Mouse (Mus musculus) kidney, adult 11 months (tissue): Measurements from ENCODE around the gene Stap2.

ENCODE experiments used
- DNase-seq: peaks from one replicate; pipeline ENCODE4 v3.0.0; 2022

Gene Stap2

DNA sequence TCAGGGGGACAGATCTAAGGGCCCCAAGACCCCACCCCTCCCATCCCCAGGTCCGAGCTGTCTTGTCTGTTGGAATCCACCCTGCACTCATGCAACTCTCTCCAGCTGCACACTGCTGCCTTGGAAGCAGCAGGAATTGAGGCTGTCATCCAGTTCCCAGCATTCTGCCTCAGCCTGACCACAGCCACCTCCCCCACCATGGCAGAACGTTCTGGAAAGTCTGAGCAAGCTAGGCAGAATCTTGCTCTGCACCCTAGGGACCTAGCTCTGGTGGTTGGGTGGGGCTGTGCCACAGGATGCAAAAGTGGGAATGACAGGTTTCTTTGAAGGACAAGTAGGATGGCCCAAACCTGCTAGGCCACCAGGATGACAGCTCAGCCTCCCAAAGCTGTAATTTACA, 19.1 kb upstream of the Stap2 start:
- DNase-seq: no peak

DNA sequence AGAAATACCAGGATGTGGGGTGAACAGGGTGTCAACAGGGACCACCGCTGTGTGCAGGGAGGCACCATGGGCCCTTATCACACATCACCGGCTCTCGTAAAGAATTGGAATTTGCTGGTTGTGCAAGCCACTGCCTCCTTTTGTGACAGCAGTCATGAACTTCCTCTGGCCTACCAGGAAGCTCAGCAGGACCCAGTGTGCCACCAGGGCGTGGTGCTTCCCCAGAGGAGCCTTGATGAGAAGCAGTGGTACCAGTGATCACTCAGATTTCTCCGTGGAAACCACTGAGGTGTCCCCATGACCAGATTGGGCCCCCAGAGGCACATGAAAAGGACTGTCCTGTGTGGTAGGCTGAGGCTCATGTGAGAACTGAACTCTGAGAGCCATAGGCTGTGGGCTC, 18.0 kb upstream of the Stap2 start:
- no peak for DNase-seq

DNA sequence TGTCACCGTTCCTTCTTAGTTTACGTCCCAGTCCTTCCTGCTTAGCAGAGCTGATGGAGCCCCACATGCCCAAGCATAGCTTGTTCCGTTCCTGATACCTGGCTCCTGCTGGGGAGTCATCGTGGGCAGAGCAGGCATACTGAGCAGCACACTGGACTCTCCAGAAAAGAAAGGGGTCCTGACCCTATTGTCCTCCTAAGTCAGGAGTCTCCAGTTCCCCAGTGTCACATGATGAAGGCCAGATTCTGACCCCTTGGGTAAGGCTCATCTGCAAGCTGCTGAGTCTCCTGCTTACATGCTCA, 17.6 kb upstream of the Stap2 start:
- DNase-seq: no peak

DNA sequence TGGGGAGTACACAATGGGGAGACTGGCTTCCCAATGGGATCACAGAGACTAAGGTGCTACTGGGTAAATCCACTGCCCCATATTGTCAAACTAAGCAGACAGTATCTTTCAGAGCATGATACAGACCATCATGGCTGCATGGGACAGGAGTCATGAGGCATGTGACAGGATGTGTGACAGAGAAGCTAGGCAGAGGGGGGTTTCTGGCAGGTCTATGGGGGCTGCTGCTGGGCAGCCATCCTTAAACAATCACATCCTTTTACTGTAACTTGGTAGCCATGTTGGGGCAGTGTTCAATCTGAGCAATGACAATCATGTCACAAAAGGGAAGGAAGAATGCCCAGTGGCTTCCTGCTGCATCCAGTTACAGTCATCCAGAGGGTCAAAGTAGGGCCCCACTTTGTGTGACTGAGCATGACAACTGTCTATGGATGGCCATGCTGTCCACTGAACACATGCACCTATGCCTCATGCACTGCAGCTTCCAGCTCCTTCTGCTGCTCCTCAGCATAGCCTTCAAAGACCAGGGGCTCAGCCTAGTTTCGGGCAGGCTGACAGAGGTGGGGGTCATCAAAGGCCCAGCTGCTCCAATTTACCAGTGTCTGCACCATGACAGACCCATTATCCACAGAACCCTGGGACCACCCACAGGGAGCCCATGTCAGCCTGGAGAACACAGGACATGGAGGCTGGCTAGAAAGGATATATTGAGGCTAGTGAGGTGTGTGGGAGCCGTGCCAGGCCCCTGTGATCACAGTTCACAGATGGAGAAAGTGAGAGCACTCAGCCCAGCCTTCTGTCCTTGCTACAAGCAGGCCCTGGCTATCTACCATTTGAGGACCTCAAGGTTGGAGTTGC, 17.0 kb upstream of the Stap2 start:
- no peak for DNase-seq

DNA sequence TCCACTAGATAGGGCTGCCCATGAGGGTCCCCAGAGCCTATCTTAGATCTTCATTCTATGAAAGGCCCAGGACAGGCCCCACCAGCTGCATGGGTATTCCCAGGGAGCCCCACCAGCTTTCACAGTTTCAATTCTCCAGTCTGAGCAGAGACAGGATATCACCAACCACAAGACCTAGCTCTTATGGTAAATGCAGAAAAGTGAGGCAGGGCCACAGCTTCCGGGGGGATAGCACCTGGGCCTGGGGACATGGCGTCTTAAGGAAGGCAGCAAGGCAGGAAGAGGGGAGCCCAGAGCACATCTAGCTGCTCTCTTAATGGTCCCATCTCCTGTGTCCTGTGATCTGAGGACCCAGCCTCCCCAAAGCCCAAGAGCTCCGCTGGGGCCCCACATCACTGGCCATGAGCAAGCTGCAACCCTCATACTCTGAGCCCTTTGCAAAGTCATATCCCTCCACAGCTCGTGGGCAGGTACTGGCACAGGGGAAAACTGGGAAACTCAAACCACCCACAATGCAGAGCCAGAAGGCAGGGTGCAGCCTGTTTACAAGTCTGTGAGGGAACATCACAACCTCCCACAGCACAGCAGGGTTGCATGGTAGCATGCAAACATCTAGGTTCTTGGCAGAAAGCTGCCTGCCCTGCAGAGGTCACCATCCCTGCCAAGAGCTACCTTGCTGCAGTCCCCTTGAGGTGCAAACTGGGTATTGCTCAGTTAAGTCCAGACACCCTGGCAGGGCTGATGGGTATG, 16.0 kb upstream of the Stap2 start:
- no peak for DNase-seq

DNA sequence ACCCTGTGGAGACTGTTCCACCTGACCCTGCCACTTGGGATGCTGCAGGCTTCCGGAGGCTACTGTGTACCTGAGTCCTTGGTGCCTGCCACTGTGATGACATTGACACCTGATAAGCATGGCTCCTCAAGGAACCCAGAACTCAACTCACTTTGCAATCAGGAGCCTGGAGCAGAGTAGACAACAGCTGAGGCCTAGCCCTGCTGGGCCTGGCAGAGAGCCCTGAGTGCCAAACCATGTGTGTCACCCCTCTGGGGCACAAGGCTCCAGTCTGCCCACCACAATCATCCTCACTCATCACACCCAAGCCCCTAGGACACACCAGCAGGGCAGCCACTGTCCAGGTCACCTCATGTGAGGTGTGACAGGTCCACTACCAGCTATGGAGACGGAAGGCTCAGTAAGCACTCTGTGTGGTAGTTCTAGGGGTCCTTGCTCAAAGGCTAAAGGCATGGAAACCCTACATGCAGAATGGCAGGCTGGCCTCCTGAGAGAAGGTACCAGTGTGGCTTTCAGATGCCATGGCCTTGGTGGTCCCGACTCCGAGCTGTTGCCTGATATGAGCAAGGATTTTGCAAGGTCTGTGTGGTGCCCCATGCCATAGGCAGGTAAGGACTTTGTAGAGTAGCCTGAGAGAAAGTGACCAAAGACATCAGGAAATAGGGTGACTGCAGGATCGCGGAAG, 15.2 kb upstream of the Stap2 start:
- no peak for DNase-seq

DNA sequence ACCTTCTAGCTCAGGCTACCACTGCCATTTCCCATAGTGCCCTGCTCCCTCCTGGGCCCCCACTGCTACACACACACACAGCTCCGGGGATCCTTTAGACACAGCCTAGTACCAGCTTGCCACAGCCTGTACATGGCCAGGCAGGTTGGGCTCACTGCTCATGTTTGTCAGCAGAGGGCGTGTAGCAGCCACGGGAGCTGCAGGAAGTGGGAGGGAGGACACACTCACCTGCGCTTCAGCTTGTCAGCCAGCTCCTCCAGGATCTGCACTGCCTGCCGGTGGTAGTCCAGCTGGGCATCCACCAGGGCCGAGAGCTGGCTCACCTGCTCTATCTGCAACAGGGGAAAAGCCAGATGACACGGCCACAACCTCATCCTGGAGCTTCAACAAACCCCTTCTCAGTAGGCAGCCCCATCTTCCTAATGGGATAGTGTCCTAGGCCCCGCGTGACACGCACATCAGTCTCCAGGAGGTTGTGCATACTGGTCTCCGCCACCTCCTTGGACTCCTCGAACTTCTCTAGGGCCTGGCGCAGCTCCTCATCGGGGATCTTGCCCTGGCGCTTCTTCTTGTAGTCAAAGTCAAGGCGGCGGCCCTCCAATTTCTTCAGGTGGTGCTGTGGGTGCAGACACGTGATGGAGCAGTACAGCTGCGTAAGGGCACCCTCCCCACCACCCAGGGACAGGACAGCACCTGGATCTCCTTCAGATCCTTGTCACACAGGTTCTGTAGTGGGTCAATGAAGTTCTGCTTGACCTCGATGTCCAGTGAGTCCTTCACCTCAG, 13.2 kb upstream of the Stap2 start:
- no peak for DNase-seq

DNA sequence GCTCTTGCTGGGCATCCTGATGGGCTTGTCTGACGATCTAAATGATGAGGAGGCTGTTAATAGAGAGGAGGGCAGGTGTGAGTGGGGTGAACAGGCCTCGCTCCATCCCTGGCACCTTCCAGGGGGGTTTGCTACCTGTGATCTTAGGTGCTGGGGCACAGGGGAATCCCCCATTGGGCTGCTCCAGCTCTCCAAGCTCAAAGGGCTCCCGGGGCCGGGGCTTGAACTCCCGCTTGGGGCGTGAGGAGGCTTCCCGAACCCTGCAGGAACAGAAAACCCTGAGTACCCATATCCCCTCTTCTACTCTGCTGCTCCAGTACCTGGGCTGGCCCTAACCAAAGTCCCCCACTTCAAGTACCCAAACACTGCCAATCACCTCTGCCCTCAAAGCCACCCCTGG, 12.5 kb upstream of the Stap2 start:
- DNase-seq: no peak

DNA sequence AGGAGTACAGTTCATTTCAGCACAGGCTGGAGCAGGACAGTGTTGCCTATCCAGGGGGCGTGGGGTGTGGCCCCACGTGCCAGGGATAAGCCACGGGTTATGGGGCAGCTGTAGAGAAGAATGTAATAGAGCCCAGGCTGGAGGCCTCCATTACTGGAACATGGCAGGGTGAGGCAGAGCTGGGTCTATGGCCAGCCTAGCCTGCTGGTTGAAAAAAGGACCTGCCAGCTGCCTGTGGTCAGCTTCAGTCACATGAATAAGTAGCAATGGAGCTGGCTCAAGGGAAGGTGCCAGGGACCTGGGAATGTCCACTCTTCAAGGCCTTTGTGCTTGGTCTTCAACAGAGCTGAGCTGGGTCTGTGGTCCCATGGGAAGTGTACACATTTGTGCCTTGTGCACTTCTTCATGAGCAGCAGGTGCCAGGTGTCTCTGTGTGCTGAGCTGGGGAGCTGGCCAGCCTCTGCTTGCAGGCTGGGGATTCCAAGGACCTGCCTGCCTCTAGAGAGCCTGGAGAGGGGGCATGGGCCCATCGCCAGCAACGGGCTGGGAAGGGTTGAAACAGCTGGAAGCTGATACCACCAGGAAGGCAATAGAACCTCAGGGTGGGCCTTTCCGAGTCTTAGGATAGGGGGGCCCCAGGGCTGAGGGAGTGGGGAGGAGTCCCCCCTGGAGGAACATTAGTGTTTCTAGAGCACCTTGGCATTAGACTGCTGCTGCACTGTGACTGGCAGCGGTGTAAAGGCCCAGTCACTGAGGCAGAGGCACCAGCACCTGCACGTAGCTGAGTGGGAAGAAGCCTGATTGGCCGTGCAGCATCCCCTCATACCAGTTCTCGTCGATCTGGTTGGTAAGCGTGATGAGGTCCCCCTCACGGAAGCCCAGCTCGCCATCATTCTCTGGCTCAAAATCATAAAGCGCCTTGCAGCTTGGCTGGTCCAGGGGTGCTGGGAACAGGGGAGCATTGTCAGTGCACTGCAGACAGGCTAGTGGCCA, 11.7 kb upstream of the Stap2 start:
- no peak for DNase-seq

DNA sequence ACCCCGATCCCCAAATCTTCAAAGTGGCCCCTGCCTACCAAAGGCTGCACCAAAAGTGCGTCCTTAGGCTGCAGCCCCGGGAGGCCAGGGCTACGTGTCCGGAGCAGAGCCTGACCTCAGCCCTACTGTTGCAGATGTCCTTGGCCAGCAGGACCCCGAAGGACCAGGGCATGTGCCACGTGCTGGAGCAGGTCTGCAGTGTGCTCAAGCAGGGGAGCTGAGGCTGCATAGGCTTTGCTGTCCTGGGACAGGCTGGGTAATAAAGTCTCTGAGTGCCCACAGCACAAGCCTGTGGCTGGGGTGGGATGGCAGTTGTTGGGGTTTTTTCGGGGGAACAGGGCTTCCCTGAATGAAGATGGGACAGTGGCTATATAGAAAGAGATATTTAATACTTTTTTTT, 11.0 kb upstream of the Stap2 start:
- DNase-seq: no peak

DNA sequence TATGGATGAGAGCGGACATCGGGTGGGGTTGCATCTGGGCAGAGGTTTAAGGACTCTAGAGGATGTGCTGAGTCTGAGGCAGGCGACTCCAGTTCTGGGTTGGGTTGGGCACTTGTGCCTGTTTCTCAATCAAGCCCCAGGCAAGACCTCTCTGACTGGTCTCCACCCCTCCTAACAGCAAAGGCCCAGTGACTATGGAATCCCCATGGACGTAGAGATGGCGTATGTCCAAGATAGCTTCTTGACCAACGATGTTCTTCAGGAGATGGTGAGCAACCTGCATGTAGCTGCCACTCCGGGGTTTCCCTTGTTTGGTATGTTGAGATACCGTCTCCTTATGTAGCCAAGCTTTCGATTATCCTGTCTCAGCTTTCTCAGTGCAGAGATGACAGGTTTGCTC, 9.9 kb upstream of the Stap2 start:
- DNase-seq: no peak

DNA sequence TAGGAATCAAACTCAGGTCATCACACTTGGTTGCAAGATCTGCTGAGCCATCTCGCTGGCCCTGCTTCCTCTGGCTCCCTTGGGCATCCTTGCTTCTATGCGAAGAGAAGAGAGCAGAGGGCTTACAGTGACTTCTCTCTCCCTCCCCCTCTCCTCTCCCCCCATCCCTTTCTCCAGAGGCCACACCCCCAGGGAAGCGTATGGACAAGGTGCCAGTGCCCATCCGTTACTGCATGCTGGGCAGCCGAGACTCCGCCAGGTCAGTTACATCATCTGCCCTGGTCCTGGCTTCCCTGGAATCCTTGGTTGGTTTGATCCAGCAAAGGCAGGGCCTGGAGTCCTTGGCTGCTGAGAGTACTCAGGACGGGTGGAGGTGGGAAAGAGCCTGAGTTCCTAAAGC, 6.1 kb upstream of the Stap2 start:
- no peak for DNase-seq

DNA sequence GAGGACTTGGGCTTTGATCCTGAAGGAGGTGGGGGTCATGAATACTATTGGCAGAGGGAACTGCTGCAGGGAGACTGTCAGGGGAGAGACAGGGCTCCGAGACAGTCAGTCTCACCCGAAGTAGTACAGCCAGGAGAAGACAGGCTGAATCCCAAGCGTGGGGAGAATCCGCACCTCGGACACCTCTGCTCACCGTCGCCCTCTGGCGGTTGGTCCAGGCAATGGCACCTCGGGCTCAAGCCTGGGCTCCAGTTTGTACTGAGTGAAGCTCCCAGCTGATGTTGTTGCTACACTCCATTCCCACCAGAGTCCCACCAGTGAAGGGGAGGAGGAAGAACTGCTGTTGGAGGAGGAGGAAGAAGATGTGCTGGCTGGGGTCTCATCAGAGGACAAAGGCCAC, 5.3 kb upstream of the Stap2 start:
- peak; percentile 59 for DNase-seq

DNA sequence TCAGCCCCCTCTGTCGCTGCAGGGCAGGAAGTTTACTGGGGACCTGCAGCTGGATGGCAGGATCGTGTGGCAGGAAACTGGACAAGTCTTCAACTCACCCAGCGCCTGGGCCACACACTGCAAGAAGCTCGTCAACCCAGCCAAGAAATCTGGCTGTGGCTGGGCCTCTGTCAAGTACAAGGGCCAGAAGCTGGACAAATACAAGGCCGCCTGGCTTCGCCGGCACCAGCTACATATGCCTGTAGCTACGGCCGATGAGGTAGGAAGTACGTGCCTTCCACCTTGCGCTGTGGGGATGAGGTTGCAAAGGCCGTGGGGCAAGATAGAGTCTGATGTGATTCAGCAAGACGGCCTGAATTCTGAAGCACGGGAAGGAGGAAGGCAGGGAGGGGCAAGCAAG, 4.9 kb upstream of the Stap2 start:
- no peak for DNase-seq

DNA sequence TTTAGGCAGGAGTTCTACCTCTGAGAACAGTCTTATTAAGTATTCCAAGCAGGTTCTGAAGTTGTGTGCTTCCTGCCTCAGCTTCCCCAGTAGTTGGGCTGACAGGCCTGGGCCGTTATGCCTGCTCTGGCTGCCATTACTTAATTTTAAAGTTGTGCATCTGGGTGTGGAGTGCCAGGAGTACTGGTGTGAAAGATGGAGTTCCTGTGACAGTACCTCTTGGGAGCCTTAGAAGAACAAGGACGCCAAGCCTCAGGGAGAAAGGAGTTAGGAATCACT, 4.5 kb upstream of the Stap2 start:
- no peak for DNase-seq

DNA sequence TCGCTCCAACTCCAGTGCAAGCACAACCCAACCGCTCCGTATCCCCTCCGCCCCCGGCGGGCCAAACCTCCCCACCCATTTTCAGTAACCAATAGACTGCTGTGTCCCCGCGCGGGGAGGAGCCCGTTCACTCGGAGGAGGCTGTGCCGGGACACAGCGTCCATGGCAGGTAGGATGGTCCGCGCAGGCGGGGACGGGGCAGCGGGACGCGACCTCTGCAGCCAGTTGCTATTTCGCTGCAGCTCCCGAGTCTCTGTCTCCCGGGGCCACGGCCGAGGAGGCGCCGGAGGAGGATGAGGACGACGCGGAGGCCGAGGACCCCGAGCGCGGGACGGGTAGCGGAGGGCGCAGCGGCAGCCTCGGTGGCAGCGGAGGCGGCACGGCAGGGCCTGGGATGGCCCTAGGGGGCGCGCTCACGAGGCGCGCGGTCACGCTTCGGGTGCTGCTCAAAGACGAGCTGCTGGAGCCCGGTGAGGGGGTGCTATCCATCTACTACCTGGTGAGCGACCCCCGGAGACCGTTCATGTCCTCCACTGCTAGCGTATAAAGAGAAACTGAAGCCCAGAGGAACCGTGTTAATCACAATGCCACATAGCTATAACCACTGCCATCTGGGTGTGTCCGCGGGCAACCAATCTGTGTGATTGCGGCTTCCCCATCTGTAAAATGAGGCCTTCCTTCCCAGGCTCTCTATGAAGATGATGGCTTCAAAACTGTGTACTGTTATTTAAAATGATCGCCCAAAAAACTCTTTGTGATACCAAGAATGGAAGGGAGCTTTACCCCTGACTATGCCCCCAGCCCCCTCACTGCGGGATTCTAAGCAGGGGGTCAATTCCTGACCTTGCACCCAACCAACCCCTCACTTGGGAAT, 3.9 kb upstream of the Stap2 start:
- peak; percentile 92 for DNase-seq

DNA sequence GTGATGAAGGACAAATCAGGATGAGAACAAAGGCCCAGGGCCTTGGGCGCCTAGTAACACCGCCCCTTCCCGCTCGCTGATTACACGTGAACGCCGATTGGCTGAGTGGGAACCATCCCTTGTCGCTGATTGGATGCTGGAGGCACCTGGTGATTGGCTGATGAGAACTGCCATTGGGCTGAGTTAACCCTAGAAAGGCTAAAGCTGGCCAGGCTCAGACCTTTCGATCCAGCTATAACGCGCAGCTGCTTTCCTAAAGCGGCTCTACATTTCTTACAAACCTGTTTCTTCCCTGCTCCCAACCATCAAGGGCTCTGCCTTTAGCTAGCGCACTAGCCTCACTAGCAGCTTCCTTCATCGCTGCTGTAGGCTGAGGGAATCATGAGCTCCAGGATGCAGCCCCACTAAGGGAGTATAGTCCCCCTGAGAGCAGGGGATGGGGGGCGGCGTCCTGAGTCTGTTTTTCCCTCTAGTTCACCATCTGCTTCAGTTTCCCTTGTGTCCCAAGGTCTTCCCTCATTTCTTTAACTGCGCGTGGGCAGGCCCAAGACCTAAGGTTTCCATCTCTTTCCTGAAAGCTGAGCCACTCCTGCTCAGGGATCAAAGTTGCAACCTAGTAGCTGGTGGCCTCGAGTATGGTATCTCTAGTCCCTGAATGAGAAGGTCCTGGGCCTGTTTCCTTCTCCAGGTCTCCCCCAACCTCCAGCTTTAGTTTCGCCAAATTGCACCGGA, 3.1 kb upstream of the Stap2 start:
- DNase-seq: peak; percentile 95

DNA sequence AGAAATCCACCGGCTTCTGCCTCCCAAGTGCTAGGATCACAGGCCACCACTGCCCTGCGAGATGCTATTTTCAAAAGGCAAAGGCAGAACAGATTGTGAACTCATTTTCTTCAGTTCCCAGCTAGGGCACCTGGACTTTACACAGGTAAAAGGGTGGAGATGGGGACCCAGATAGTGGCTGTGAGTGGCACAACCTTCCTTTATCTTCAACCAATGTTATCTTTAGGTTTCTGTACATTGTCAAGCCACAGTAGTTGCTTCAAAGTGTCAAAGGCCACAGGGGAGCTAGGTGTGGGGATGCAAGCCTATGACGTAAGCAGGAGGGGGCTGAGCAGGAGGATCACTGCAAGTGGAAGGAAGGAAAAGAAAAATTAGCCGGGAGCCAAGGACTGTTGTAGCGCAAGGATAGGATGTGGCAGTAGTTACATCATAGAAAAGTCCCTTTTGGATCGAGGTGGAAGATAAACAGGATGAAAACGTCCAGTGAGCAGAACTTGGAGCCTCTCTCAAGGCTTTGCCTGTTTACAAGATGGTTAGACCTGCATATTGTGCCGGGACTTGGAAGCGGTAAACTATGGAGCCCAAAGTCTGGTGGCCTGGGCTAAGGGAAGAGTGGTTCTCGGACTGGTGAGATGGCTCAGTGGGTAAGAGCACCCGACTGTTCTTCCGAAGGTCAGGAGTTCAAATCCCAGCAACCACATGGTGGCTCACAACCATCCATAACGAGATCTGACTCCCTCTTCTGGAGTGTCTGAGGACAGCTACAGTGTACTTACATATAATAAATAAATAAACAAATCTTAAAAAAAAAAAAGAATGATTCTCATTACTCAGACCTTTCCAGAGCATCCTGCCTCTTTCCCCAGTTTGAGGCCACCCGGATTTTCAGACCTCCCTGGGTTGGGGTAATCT, 2.3 kb upstream of the Stap2 start:
- no peak for DNase-seq

DNA sequence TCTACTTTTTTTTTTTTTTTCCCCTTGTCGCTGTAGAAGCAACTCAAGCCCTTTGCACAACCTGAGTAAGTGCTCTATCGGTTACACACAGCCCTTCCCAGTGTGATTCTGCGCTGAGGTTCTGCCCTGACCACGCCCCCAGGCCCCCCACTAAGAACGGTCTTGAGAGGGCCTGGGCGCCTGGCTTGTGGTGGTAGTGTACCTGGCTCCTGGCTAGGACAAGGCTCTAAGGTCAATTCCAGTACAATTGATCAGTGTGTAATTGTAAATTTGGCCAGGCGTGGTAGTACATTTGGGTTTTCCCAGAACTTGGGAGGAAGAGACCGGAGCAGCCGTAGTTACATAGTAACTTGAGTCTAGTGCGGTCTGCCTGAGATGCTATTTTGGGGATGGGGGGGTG, 1.6 kb upstream of the Stap2 start:
- DNase-seq: no peak
